ENCODE assay signal across 19 mouse cellular contexts in the genomic region with DNA sequence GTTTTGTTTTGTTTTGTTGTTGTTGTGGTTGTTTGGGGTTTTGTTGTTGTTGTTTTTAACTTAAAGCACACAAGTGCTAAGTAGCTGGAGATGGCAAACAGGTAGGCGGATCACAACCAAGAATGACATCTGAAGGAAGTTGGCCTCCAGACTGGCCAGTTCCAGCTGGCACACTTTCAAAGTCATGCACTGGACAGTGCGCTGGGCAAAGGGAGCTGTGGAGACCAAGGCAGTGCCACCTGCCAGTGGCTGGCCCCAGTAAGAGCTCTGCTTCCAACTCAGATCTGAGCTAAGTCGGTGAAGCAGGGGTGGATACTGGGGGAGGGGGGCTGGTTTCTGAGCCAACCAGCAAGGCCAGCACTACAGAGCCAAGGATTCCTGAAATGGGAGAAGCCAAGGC. TPM values are rescaled to one million over a fixed set of nuclear protein-coding genes. Genes with fewer than 3 reads are reported as not detected.
DNase-seq lines count a peak whose midpoint lies in the region; ATAC-seq lines count a peak whose summit lies in the region.
"Had no signal": no experiment of that assay in that cellular context is flagged by ENCODE, and none has a peak within 500 bp of the region (broad histone marks: within the 10 kb centered on the region; RNA-seq: fewer than 3 reads in every experiment).

No protein-coding gene starts in this region.

- no peaks in the 10 kb centered on the region for H3K36me3 ChIP-seq in hindbrain, embryonic 12.5 days
- H3K36me3 ChIP-seq: limb, embryonic 15.5 days; midbrain, embryonic 15.5 days; neural tube, embryonic 13.5 days had no signal

- peaks cover 5% of the 10 kb centered on the region for H3K4me1 ChIP-seq in hindbrain, embryonic 12.5 days

- no peak for ATAC-seq in hindbrain, embryonic 12.5 days (ENCODE audit: low FRiP score)
- ATAC-seq: forebrain, embryonic 16.5 days; hindbrain, embryonic 16.5 days; midbrain, embryonic 15.5 days had no signal

- H3K9me3 ChIP-seq in hindbrain, embryonic 12.5 days (replicated peaks), result no peaks in the 10 kb centered on the region
- H3K9me3 ChIP-seq: limb, embryonic 15.5 days; midbrain, embryonic 15.5 days; neural tube, embryonic 13.5 days had no signal

- peak; percentile 34 for DNase-seq in gastrocnemius, postnatal 10 days
- DNase-seq in gastrocnemius, postnatal 36 days, result no peak
- peak; percentile 27 for DNase-seq in left cerebral cortex, postnatal 4 days
- no peak for DNase-seq in left cerebral cortex, adult 18-20 months (ENCODE audit: low spot score in 2 of 2)
- DNase-seq in gastrocnemius, postnatal 14 days, result peak; percentile 54
- peak; percentile 23 for DNase-seq in ovary, postnatal 14 days (ENCODE audit: low spot score)
- no peak for DNase-seq in embryo, embryonic 9.5 days (ENCODE audit: extremely low spot score)
- DNase-seq: cerebellum, adult 18-20 months; embryo, embryonic 11 days; lung, embryonic 14.5 days; right cerebral cortex, adult 18-20 months had no signal

- H3K9ac ChIP-seq in hindbrain, embryonic 12.5 days, result no peak overlapping the region
- H3K9ac ChIP-seq: limb, embryonic 15.5 days; lung, embryonic 14.5 days; midbrain, embryonic 15.5 days; neural tube, embryonic 13.5 days had no signal

- no peak overlapping the region for H3K27ac ChIP-seq in hindbrain, embryonic 12.5 days
- H3K27ac ChIP-seq: limb, embryonic 15.5 days; midbrain, embryonic 15.5 days; neural tube, embryonic 13.5 days; stomach, postnatal 0 days had no signal

- 89% methylated on average over 3 of the region's 3 CpGs for WGBS in hindbrain, embryonic 12.5 days

- intact Hi-C loops in gastrocnemius, postnatal 36 days (cut with DNase I), result loop anchor here (5.0 kb wide), 1 partner anchor 45 kb away; no protein-coding TSS in a partner anchor
- intact Hi-C loops in left cerebral cortex, postnatal 4 days (cut with DNase I), result no loop called here
- intact Hi-C loops in gastrocnemius, postnatal 14 days (cut with DNase I; ENCODE audit: low total_unique reads), result loop anchor here (5.0 kb wide), 1 partner anchor 60 kb away; no protein-coding TSS in a partner anchor

- no peak overlapping the region for H3K4me3 ChIP-seq in hindbrain, embryonic 12.5 days
- H3K4me3 ChIP-seq: limb, embryonic 15.5 days; midbrain, embryonic 15.5 days; neural tube, embryonic 13.5 days had no signal

- no peak overlapping the region for H3K4me2 ChIP-seq in hindbrain, embryonic 12.5 days (replicated peaks)
- H3K4me2 ChIP-seq: limb, embryonic 15.5 days; lung, embryonic 14.5 days; midbrain, embryonic 15.5 days; neural tube, embryonic 13.5 days had no signal

- peaks cover 3% of the 10 kb centered on the region; the same call in 1 of the 2 replicates for H3K27me3 ChIP-seq in hindbrain, embryonic 12.5 days
- H3K27me3 ChIP-seq: limb, embryonic 15.5 days; midbrain, embryonic 15.5 days; neural tube, embryonic 13.5 days had no signal

RNA-seq across cellular contexts. Expression of gene Myom3, which starts 7.5 kb away (rescaled TPM):
- total RNA-seq in gastrocnemius, postnatal 10 days (2021), result 10 to 100 TPM; 47.8 to 59.7 TPM
- total RNA-seq in gastrocnemius, postnatal 36 days (2021), result 10 to 100 TPM; 23.1 to 57.4 TPM
- under 1 TPM; 0.81 to 0.86 TPM for total RNA-seq in left cerebral cortex, postnatal 4 days (2021)
- 1 to 10 TPM in 1 of 2 experiments, under 1 TPM in 1; 0.77 to 1.7 TPM for total RNA-seq in left cerebral cortex, adult 18-20 months (2021)
- 10 to 100 TPM; 36.6 to 76.7 TPM for total RNA-seq in gastrocnemius, postnatal 14 days (2021)
- 0.35 and 1.5 TPM in 2 replicates for polyA plus RNA-seq in hindbrain, embryonic 12.5 days (2016; fragmentation: Nextera tagmentation; extraction: Ambion mirVana)
- polyA plus RNA-seq: lung, embryonic 14.5 days had no signal

RNA-seq across cellular contexts. Expression of gene Il22ra1, which starts 39.0 kb away (rescaled TPM):
- total RNA-seq in gastrocnemius, postnatal 10 days (2021), result under 1 TPM; 0.09 to 0.23 TPM
- total RNA-seq in gastrocnemius, postnatal 36 days (2021), result not detected
- under 1 TPM; 0.24 to 0.26 TPM for total RNA-seq in left cerebral cortex, postnatal 4 days (2021)
- under 1 TPM in 1 of 2 experiments, not detected in 1; 0.14 TPM for total RNA-seq in left cerebral cortex, adult 18-20 months (2021)
- under 1 TPM; 0.13 to 0.49 TPM for total RNA-seq in gastrocnemius, postnatal 14 days (2021)
- polyA plus RNA-seq in hindbrain, embryonic 12.5 days (2016; fragmentation: Nextera tagmentation; extraction: Ambion mirVana), result not detected in 2 replicates
- polyA plus RNA-seq: forebrain, embryonic 16.5 days; heart, embryonic 14.5 days; hindbrain, embryonic 16.5 days; lung, embryonic 14.5 days; midbrain, embryonic 15.5 days; neural tube, embryonic 13.5 days had no signal

Comparison
In these comparisons a context has a peak if more than half of its experiments do, and no peak if none do; other contexts are left out.
1. DNase-seq: peak in gastrocnemius, postnatal 10 days (single experiment), left cerebral cortex, postnatal 4 days (single experiment), gastrocnemius, postnatal 14 days (single experiment) and ovary, postnatal 14 days (single experiment); none in gastrocnemius, postnatal 36 days (0 of 2), left cerebral cortex, adult 18-20 months (0 of 2) and embryo, embryonic 9.5 days (single experiment).
2. RNA of gene Myom3, which starts 7.5 kb away (total RNA-seq): 36.6 to 76.7 TPM in gastrocnemius, postnatal 14 days, 47.8 to 59.7 TPM in gastrocnemius, postnatal 10 days and 23.1 to 57.4 TPM in gastrocnemius, postnatal 36 days; 0.77 to 1.7 TPM in left cerebral cortex, adult 18-20 months and 0.81 to 0.86 TPM in left cerebral cortex, postnatal 4 days; every median in the first group is over 4 times any median in the second.